Mouse (Mus musculus) thymus, adult 2 months (tissue): Measurements from ENCODE around the gene Abcc12.

Experiments
- CTCF ChIP-seq: fragments of 200-500 bp; IDR thresholded peaks from 2 replicates; pipeline ENCODE4 v1.5.1; 2012; ENCODE audit warnings: mild to moderate bottlenecking, control low read depth, low read length, moderate library complexity, borderline replicate concordance; ENCODE audit not compliant: control insufficient read depth, poor library complexity, insufficient read depth; ENCODE audit errors: extremely low read depth
- POLR2A ChIP-seq: fragments of 200-500 bp; IDR thresholded peaks from 2 replicates; pipeline ENCODE4 v1.6.1; 2012; ENCODE audit warnings: mild to moderate bottlenecking, low read length, control low read depth, moderate library complexity; ENCODE audit not compliant: control insufficient read depth, poor library complexity, insufficient read depth; ENCODE audit errors: extremely low read depth

DNA sequence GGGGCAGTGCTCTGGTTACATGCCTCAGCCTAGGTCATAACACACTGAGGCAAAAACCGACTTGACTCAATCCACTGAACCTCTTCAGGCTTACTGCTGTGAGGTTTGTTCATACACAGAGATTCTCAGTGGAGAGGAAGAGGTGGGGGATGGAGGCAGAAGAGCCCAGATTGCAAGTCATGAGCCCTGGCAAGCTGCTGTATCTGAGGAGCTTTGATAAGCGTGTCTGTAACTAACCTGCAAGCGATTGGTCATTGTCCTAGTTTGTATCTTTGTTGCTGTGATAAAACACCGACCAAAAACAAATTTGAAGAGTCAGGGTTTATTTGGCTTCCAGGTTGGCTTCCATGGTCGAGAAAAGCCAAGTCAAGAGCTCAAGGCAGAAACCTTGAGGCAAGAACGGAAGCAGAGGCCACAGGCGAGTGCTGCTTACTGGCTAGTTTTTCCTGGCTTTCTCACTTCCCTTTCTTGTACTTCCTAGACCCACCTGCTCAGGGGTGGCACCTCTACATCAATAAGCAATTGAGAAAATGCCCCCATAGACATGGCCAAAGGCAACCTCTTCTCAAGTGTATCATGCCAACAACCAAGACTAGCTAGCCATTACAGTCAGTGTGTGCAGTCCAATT lies 37.4 kb upstream of the Abcc12 start:
- no peak for TF ChIP-seq CTCF
- no peak for TF ChIP-seq POLR2A
